Mouse (Mus musculus) forebrain, postnatal 0 days (tissue): ENCODE results near the gene Atad1. TPM values are rescaled to one million over a fixed set of nuclear protein-coding genes. Genes with fewer than 3 reads are reported as not detected.
A peak's percentile ranks its signal among the peaks of the same experiment; 100 is the strongest.
"Not testable (repeated sequence)": the region's sequence is repeated elsewhere in the genome, so short reads cannot be mapped to it uniquely, and the experiment has no call there.

Source experiments
- ATAC-seq: fragments of 200-750 bp; cut with Nextera tagmentation; 2 replicates; pipeline ENCODE4 v1.8.0; 2017; ENCODE audit warnings: mild to moderate bottlenecking, moderate library complexity
- DNase-seq: peaks from one replicate; pipeline ENCODE4 v3.0.0-alpha.2; 2015
- H3K27ac ChIP-seq: fragments of 300-500 bp; sonication (generic); 2 replicates; pipeline ENCODE4 v1.5.1; 2014; ENCODE audit warnings: low read depth, mild to moderate bottlenecking, antibody characterized with exemption, low read length, moderate library complexity, mixed read lengths
- H3K27me3 ChIP-seq: fragments of 300-500 bp; sonication (generic); 2 replicates; pipeline ENCODE4 v1.6.1; 2014; ENCODE audit warnings: mild to moderate bottlenecking, low read length, mixed read lengths; ENCODE audit not compliant: insufficient read depth
- H3K36me3 ChIP-seq: fragments of 300-500 bp; sonication (generic); 2 replicates; pipeline ENCODE4 v1.6.1; 2014; ENCODE audit warnings: mild to moderate bottlenecking, moderate library complexity; ENCODE audit not compliant: insufficient read depth
- H3K4me1 ChIP-seq: fragments of 300-500 bp; sonication (generic); 2 replicates; pipeline ENCODE4 v1.6.1; 2014; ENCODE audit warnings: antibody characterized with exemption; ENCODE audit not compliant: insufficient read depth
- H3K4me2 ChIP-seq: fragments of 300-500 bp; sonication (generic); 2 replicates; pipeline ENCODE4 v1.6.1; 2014; ENCODE audit warnings: low read depth, mild to moderate bottlenecking, moderate library complexity
- H3K4me3 ChIP-seq: fragments of 300-500 bp; sonication (generic); 2 replicates; pipeline ENCODE4 v1.5.1; 2014; ENCODE audit warnings: low read depth, low read length, mixed read lengths
- H3K9ac ChIP-seq: fragments of 300-500 bp; sonication (generic); 2 replicates; pipeline ENCODE4 v1.6.1; 2014; ENCODE audit warnings: mild to moderate bottlenecking
- H3K9me3 ChIP-seq: fragments of 300-500 bp; sonication (generic); 2 replicates; pipeline ENCODE4 v1.6.1; 2016; ENCODE audit warnings: low read length
- CTCF ChIP-seq: sonication (generic); IDR thresholded peaks from 2 replicates; pipeline ENCODE4 v1.5.1; 2016; ENCODE audit warnings: antibody characterized with exemption, control low read depth, low read depth
- whole genome bisulfite sequencing: fragments of 180-500 bp; shearing (Covaris S2); extraction: QIAGEN DNeasy Blood & Tissue Kit; methylation state at CpG from one replicate; pipeline ENCODE4 v1.1.7; 2014; 5-methylcytosine and 5-hydroxymethylcytosine counted together
- polyA plus RNA-seq: library from polyadenylated mRNA; unstranded; fragments of >200 nt; fragmentation: Nextera tagmentation; extraction: Ambion mirVana; gene quantifications from 2 replicates; pipeline ENCODE4 v1.2.1, GENCODE M21; 2015
- total RNA-seq: library from RNA; depleted of rRNA; stranded (reverse); fragments of >200 nt; gene quantifications from 2 replicates; pipeline ENCODE4 v1.2.3, GENCODE M21; 2014

Gene Atad1
- total and polyA plus RNA-seq, 2 experiments from 2014 or later = 121 to 173 TPM

DNA sequence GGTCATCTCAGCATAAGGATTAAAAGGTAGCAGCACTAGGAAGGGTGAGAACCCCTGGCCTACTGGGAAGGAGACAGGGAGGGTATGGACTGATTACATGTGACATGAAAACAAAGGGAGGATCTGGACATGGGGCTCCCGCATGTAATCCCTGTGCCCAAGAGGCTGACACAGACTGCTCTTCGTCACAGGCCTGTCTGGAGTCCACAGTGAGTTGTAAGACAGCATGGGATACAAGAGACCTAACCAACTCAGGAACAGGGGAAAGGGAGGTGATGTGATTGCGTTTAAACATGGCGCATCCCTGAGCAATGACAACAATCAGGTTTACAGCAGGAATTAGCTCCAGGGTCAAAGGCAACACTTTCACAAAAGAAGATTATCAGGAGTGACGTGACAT is 30.6 kb downstream of the Atad1 start:
- no peak overlapping the region for H3K9ac ChIP-seq
- no peaks in the 10 kb centered on the region; the same call in 1 of the 2 replicates for H3K36me3 ChIP-seq
- ATAC-seq (no peak), DNase-seq (no peak)
- no peaks in the 10 kb centered on the region for H3K27me3 ChIP-seq
- H3K9me3 ChIP-seq = no peaks in the 10 kb centered on the region
- no peak overlapping the region for H3K4me2 ChIP-seq
- WGBS = 85% methylated on average over 5 of the region's 5 CpGs
- no peak for TF ChIP-seq CTCF
- H3K4me1 ChIP-seq = no peaks in the 10 kb centered on the region; the same call in 1 of the 2 replicates
- no peak overlapping the region for H3K27ac ChIP-seq
- H3K4me3 ChIP-seq = no peak overlapping the region

- no peak overlapping the region for H3K9ac ChIP-seq
- ATAC-seq = no peak
- no peak for DNase-seq
- no peak overlapping the region for H3K4me2 ChIP-seq
- WGBS = 82% methylated on average over 3 of the region's 3 CpGs
- H3K9me3 ChIP-seq = no peaks in the 10 kb centered on the region
- H3K27ac ChIP-seq = no peak overlapping the region
- H3K27me3 ChIP-seq = no peaks in the 10 kb centered on the region
- H3K4me3 ChIP-seq = no peak overlapping the region
- no peak for TF ChIP-seq CTCF
- peaks cover 36% of the 10 kb centered on the region for H3K36me3 ChIP-seq
- no peaks in the 10 kb centered on the region for H3K4me1 ChIP-seq
Measured at GRCm38 (mm10) chr19:32702191-32702590, 37.4 kb downstream of the Atad1 start.

- no peaks in the 10 kb centered on the region for H3K4me1 ChIP-seq
- no peak overlapping the region for H3K4me3 ChIP-seq
- DNase-seq (no peak), ATAC-seq (no peak)
- TF ChIP-seq CTCF = no peak
- peaks cover 68% of the 10 kb centered on the region for H3K36me3 ChIP-seq
- no peak overlapping the region for H3K4me2 ChIP-seq
- no peaks in the 10 kb centered on the region for H3K9me3 ChIP-seq
- WGBS = 94% methylated on average over 2 of the region's 2 CpGs
- H3K27me3 ChIP-seq = no peaks in the 10 kb centered on the region
- H3K9ac ChIP-seq = no peak overlapping the region
- no peak overlapping the region for H3K27ac ChIP-seq
Measured at GRCm38 (mm10) chr19:32696674-32697073, 42.9 kb downstream of the Atad1 start.

DNA sequence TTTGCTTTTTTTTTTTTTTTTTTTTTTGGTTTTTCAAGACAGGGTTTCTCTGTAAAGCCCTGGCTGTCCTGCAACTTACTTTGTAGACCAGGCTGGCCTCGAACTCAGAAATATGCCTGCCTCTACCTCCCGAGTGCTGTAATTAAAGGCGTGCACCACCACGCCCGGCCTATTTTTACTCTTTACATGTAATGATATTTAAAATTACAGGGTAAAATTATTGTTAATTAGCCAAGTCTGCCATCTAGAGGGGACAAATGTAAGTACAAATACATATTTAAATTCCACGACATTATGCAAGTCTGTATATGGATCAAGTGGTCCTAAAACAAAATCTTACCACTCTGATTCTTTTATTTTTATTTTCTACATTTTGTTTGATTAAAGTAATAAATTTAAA is 49.9 kb downstream of the Atad1 start:
- WGBS = 57% methylated on average over 6 of the region's 6 CpGs
- Histone ChIP-seq H3K27me3 (no peaks in the 10 kb centered on the region), H3K4me3 (no peak overlapping the region), H3K4me2 (no peak overlapping the region), H3K9me3 (no peaks in the 10 kb centered on the region), H3K36me3 (peaks cover 51% of the 10 kb centered on the region), H3K27ac (no peak overlapping the region), H3K4me1 (no peaks in the 10 kb centered on the region), H3K9ac (no peak overlapping the region)
- DNase-seq = peak; percentile 47
- peak; percentile 29; the same call in 1 of the 2 replicates for ATAC-seq
- TF ChIP-seq CTCF = peak; percentile 44

- DNase-seq, H3K4me3 ChIP-seq, H3K4me2 ChIP-seq, H3K4me1 ChIP-seq, H3K9me3 ChIP-seq, H3K27me3 ChIP-seq, ATAC-seq, H3K27ac ChIP-seq, H3K9ac ChIP-seq: not testable (repeated sequence)
- peaks cover 37% of the 10 kb centered on the region for H3K36me3 ChIP-seq
- WGBS = 86% methylated on average over 3 of the region's 3 CpGs
Measured at GRCm38 (mm10) chr19:32688227-32688626, 51.4 kb downstream of the Atad1 start.

DNA sequence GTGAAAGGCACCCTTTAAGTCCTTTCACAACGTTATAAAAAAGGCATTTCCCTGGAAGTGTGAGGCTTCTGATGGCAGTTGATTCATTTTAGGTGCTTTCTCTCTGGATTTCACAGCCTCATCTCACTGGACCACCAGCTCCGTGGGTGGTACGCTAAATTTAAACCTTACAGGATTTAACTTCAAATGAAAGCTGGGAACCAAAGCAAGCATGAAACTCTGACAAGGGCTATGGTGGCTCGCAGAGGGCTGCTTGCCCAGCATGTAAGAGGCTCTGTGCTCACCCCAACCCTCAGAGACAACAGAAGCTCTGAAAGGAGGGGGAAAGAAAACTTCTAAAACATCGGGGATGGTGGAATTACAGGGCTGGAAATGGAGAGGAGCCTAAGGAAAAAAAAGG is 51.9 kb downstream of the Atad1 start:
- no peak overlapping the region for H3K9ac ChIP-seq
- ATAC-seq (no peak), DNase-seq (no peak)
- no peaks in the 10 kb centered on the region for H3K9me3 ChIP-seq
- 83% methylated on average over 5 of the region's 5 CpGs for WGBS
- no peak for TF ChIP-seq CTCF
- no peak overlapping the region for H3K4me2 ChIP-seq
- H3K4me1 ChIP-seq = no peaks in the 10 kb centered on the region
- H3K27me3 ChIP-seq = no peaks in the 10 kb centered on the region
- no peak overlapping the region for H3K4me3 ChIP-seq
- H3K36me3 ChIP-seq = peaks cover 33% of the 10 kb centered on the region
- no peak overlapping the region for H3K27ac ChIP-seq

DNA sequence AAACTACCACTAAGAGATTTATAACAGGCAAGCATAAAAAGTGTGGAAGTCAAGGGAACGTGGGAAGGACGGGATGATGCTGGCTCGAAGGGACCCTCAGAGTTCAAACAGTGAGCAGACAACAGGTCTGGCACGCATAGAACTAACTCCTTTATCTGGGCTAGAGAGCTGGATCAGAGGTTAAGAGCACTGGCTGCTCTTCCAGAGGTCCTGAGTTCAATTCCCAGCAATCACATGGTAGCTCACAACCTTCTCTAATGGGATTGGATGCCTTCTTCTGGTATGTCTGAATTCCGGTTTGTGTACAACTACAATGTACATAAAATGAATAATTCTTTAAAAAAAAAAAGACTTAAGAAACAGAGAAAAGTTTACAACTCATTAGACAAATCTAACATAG is 56.5 kb downstream of the Atad1 start:
- Histone ChIP-seq H3K27ac (no peak overlapping the region), H3K36me3 (peaks cover 31% of the 10 kb centered on the region), H3K9ac (no peak overlapping the region), H3K9me3 (no peaks in the 10 kb centered on the region), H3K27me3 (no peaks in the 10 kb centered on the region), H3K4me3 (no peak overlapping the region), H3K4me1 (no peaks in the 10 kb centered on the region), H3K4me2 (no peak overlapping the region)
- DNase-seq (no peak), ATAC-seq (no peak)
- no peak for TF ChIP-seq CTCF
- 93% methylated on average over 5 of the region's 5 CpGs for WGBS

GRCm38 (mm10) chr19:32680894-32681293 is 58.7 kb downstream of the Atad1 start:
- ATAC-seq = no peak
- Histone ChIP-seq H3K36me3 (peaks cover 29% of the 10 kb centered on the region), H3K27me3 (no peaks in the 10 kb centered on the region), H3K4me1 (no peaks in the 10 kb centered on the region), H3K9me3 (no peaks in the 10 kb centered on the region), H3K9ac (no peak overlapping the region), H3K4me3 (no peak overlapping the region), H3K4me2 (no peak overlapping the region), H3K27ac (no peak overlapping the region)
- no peak for TF ChIP-seq CTCF
- 87% methylated on average over 2 of the region's 2 CpGs for WGBS
- no peak for DNase-seq
